8 mouse cellular contexts compared by ENCODE assay signal in the genomic region with DNA sequence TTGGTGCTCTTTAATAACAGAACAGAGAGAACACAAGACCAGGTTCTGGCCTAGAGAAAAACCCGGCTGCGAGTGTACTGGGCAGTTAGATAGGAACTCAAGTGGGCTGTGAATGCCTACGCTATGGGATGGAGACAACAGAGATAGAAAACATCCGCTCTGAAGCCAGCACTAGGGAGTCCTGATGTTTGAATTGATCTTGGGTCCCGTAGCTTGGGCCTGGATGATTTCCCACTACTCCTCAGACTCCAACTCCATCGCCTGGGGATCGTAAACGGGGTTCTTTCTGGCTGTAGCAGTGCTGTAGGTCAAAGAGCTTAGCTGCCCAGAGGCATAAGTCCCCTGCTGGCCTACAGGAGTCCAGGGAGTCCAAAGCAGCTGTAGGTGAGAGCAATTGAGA. TPM values are rescaled to one million over a fixed set of nuclear protein-coding genes. Genes with fewer than 3 reads are reported as not detected.
DNase-seq lines count a peak whose midpoint lies in the region; ATAC-seq and TF ChIP-seq lines count a peak whose summit lies in the region.

No protein-coding gene starts in this region.

- peak overlapping the region; percentile 97 for H3K4me2 ChIP-seq in liver, embryonic 12.5 days

- no peaks in the 10 kb centered on the region for H3K27me3 ChIP-seq in thymus, adult 2 months (ENCODE audit: control insufficient read depth, insufficient read depth, low read length)
- peaks cover 1% of the 10 kb centered on the region; the same call in 1 of the 2 replicates for H3K27me3 ChIP-seq in liver, embryonic 12.5 days (replicated peaks)

- peak overlapping the region; percentile 87 for H3K9ac ChIP-seq in liver, embryonic 12.5 days

- TF ChIP-seq POLR2A in thymus, adult 2 months (IDR thresholded peaks at IDR 0.05; ENCODE audit: control insufficient read depth, extremely low read depth, insufficient read depth, low read length, poor library complexity): no peak

- TF ChIP-seq CTCF in thymus, adult 2 months (IDR thresholded peaks at IDR 0.05; ENCODE audit: borderline replicate concordance, control insufficient read depth, extremely low read depth, insufficient read depth, low read length, poor library complexity): no peak

- DNase-seq in cerebellum, adult 9-10 months: peak; percentile 55
- DNase-seq in thymus, adult 2 months: no peak
- no peak for DNase-seq in thymus, postnatal 0 days (ENCODE audit: low spot score)
- no peak for DNase-seq in layer of hippocampus, postnatal 10 days (ENCODE audit: low spot score in 2 of 2)
- DNase-seq in urinary bladder, adult 18-20 months (ENCODE audit: low spot score in 2 of 2): no peak
- DNase-seq in cerebellum, adult 8-10 months: no peak

- no peak for ATAC-seq in cerebellum, adult (ENCODE audit: insufficient number of reproducible peaks, low FRiP score, low TSS enrichment)
- ATAC-seq in liver, embryonic 12.5 days: no peak

- WGBS in thymus, adult 2 months: 54% methylated on average over 8 of the region's 8 CpGs
- WGBS in liver, embryonic 12.5 days (ENCODE audit: insufficient replicate concordance): 41% methylated on average over 8 of the region's 8 CpGs

- H3K4me1 ChIP-seq in thymus, adult 2 months (replicated peaks; ENCODE audit: control insufficient read depth, insufficient read depth, low read length): peaks cover 10% of the 10 kb centered on the region
- peaks cover 31% of the 10 kb centered on the region for H3K4me1 ChIP-seq in liver, embryonic 12.5 days

- H3K27ac ChIP-seq in thymus, adult 2 months (ENCODE audit: control insufficient read depth, insufficient read depth, low read length): no peak overlapping the region
- peak overlapping the region; percentile 82; the same call in 1 of the 2 replicates for H3K27ac ChIP-seq in liver, embryonic 12.5 days

- H3K4me3 ChIP-seq in thymus, adult 2 months (ENCODE audit: control insufficient read depth, insufficient read depth, low read length): peak overlapping the region; percentile 77
- peak overlapping the region; percentile 84 for H3K4me3 ChIP-seq in liver, embryonic 12.5 days

- 0 out of 2 replicates have a peak, but pooled peaks cover 3% of the 10 kb centered on the region for H3K36me3 ChIP-seq in thymus, adult 2 months (ENCODE audit: control insufficient read depth, insufficient read depth, low read length)
- H3K36me3 ChIP-seq in liver, embryonic 12.5 days: peaks cover 26% of the 10 kb centered on the region

- no peaks in the 10 kb centered on the region for H3K9me3 ChIP-seq in liver, embryonic 12.5 days (replicated peaks)

RNA-seq across cellular contexts. Expression of a gene that starts 0.5 kb away (rescaled TPM):
- polyA plus RNA-seq in thymus, adult 2 months (2012; rRNA removed): 38.4 and 42.7 TPM in 2 replicates
- 6.2 and 6.9 TPM in 2 replicates for polyA plus RNA-seq in thymus, postnatal 0 days (2015; fragmentation: Nextera tagmentation; extraction: Ambion mirVana)
- polyA plus RNA-seq in liver, embryonic 12.5 days (2016; fragmentation: Nextera tagmentation; extraction: Ambion mirVana): 6.1 and 6.4 TPM in 2 replicates
- 100 to 1,000 TPM; 183 to 189 TPM for total RNA-seq in layer of hippocampus, postnatal 10 days (2021)

RNA-seq across cellular contexts. Expression of a gene that starts 11.6 kb away (rescaled TPM):
- 1.1 and 1.9 TPM in 2 replicates for polyA plus RNA-seq in thymus, adult 2 months (2012; rRNA removed)
- 0.75 and 0.94 TPM in 2 replicates for polyA plus RNA-seq in thymus, postnatal 0 days (2015; fragmentation: Nextera tagmentation; extraction: Ambion mirVana)
- polyA plus RNA-seq in liver, embryonic 12.5 days (2016; fragmentation: Nextera tagmentation; extraction: Ambion mirVana): 0.41 and 0.97 TPM in 2 replicates
- 1 to 10 TPM; 1.4 to 1.8 TPM for total RNA-seq in layer of hippocampus, postnatal 10 days (2021)

RNA-seq across cellular contexts. Expression of a gene that starts 12.0 kb away (rescaled TPM):
- 25.5 and 32.1 TPM in 2 replicates for polyA plus RNA-seq in thymus, adult 2 months (2012; rRNA removed)
- polyA plus RNA-seq in thymus, postnatal 0 days (2015; fragmentation: Nextera tagmentation; extraction: Ambion mirVana): 1.2 and 1.4 TPM in 2 replicates
- 1.0 and 1.1 TPM in 2 replicates for polyA plus RNA-seq in liver, embryonic 12.5 days (2016; fragmentation: Nextera tagmentation; extraction: Ambion mirVana)
- 10 to 100 TPM; 55.9 to 59.9 TPM for total RNA-seq in layer of hippocampus, postnatal 10 days (2021)

RNA-seq across cellular contexts. Expression of a gene that starts 19.2 kb away (rescaled TPM):
- polyA plus RNA-seq in thymus, adult 2 months (2012; rRNA removed): 27.5 and 32.2 TPM in 2 replicates
- polyA plus RNA-seq in thymus, postnatal 0 days (2015; fragmentation: Nextera tagmentation; extraction: Ambion mirVana): 63.7 and 85.0 TPM in 2 replicates
- polyA plus RNA-seq in liver, embryonic 12.5 days (2016; fragmentation: Nextera tagmentation; extraction: Ambion mirVana): 76.8 and 84.5 TPM in 2 replicates
- total RNA-seq in layer of hippocampus, postnatal 10 days (2021): 10 to 100 TPM; 52.8 to 53.9 TPM

RNA-seq across cellular contexts. Expression of a gene that starts 31.4 kb away (rescaled TPM):
- 25.3 and 75.8 TPM in 2 replicates for polyA plus RNA-seq in thymus, adult 2 months (2012; rRNA removed)
- 13.1 and 14.7 TPM in 2 replicates for polyA plus RNA-seq in thymus, postnatal 0 days (2015; fragmentation: Nextera tagmentation; extraction: Ambion mirVana)
- polyA plus RNA-seq in liver, embryonic 12.5 days (2016; fragmentation: Nextera tagmentation; extraction: Ambion mirVana): 6.7 and 7.6 TPM in 2 replicates
- total RNA-seq in layer of hippocampus, postnatal 10 days (2021): 10 to 100 TPM in 1 of 2 experiments, 1 to 10 TPM in 1; 5.1 to 10.5 TPM

Comparison
In these comparisons a context has a peak if more than half of its experiments do, and no peak if none do; other contexts are left out.
1. RNA of a gene that starts 12.0 kb away (polyA plus RNA-seq): 25.5 to 32.1 TPM in thymus, adult 2 months; 1.2 to 1.4 TPM in thymus, postnatal 0 days and 1.0 to 1.1 TPM in liver, embryonic 12.5 days; every median in the first group is over 10 times any median in the second.